Mouse (Mus musculus): ENCODE measurements at regions not wholly inside any gene's neighbourhood (a gene's known extent, or its start where the extent isn't known, plus 50 kb on each side); places are given as distances from the start of the nearest gene placed in this dataset.

- no peak for DNase-seq
Observed at GRCm38 (mm10) chr5:126023906-126024305, 492.3 kb downstream of the Tmem132b start.

DNA sequence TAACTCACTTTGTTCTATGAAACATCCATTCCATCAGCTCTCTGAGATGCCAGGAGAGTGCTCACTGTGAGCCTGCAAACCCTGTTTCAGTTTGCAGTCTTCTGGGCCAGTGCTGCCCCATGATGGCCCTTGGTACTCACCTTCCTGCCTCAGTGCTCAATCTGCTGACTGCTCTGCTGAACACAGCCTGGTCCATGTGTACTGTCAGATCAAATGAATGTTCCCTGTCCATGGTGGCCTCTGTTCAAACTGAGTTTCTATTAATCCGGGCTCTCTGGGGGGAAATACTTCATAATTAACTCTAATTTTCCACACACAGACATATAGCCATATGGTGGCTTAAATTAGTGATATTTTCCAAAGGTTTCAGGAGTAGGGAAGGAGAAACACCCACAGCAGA, 503.3 kb downstream of the Tmem132b start:
- DNase-seq: no peak

DNA sequence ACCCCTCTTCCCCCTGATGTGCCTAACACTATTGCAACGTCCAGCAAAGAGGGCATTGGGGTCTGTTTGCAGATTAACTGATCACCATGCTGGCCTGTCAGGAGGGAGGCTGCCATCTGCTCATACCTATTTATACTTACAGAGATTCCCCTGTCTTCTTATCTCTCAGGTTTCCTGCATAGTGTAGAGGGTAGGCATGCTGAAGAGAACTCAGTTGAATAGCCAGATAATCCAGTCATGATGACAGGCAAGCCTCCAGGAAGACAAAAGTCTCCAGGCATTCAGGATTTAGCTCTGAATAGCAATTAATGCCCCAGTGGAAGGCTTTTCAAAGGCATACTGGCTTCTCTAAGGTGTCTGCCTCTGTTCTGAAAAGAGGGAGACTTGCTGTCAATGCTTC, 505.1 kb downstream of the Tmem132b start:
- no peak for DNase-seq

DNA sequence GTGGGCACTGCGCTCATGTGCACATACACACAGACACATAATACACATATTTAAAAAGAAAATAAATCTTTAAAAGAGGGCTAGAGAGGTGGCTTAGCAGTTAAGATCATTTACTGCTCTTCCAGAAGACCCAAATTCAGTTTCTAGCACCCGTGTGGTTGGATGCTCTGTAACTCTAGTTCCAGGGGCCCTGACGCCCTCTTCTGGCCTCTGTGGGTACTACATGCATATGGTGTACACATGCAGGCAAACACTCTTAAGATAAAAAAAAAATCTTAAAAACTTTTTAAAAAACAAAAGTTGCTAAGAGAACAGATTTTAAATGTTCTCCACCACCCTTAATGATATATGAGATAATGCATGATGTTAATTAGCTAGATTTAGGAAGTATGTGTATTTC, 514.2 kb downstream of the Tmem132b start:
- no peak for DNase-seq

GRCm38 (mm10) chr5:126063644-126064043, 532.1 kb downstream of the Tmem132b start:
- no peak for DNase-seq

DNA sequence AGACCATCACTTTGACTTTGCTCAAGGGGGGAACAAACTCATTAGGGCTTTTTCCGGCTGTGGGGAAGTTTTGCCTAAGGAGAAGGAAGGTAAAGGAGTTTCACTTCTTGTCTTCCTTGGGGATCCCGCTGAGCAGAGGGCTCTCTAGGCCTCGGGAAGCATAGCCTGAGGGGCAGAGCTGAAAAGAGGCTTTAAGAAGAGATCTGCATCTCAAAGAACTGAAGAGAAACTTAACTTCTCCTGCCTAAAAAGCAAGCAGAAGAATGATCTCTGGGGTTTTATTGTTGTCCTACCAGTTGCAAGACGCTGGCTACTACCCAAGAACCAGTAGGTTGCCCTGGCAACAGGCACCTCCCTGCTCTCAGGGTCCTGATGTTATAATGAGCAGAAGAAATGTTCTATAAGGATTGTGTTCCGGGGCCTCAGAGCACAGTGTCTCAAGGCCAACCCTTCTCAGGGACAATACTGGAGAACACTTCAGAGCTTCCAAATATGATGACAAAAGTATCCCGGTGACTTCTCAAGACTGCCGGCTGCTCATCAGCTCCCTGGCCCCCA, 547.8 kb downstream of the Tmem132b start:
- no peak for DNase-seq

DNA sequence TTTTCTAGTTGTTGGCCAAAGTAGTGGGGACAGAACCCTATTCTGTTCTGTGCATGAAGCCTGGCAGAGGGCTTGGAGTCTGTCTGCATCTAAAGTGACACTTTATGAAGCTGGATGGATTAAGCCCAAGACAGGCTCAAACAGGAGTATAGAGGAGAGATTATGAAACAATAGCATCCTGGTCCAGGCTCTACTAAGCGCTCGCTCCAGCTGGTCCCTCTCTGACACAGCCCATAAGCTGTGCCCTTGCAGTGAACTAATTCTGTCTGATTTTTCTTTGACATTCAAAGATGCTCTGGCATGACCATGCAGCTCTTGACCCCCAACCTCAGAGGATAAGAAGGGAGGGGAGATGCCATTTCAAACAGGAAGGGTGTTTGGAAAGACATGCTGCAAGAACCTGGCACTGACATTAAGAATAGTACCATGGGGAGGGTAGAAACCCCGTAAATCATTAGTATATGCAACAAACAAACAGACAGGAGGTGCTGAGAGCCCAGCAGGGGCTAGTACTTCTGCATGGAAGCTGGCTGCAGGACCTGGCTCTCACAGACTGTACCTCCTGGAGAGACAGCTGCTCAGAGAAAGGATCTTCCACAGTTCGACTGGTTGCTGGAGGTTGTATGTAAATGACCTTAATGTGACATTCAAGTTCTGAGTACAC, 556.8 kb downstream of the Tmem132b start:
- DNase-seq: no peak

- no peak for DNase-seq
Observed at GRCm38 (mm10) chr5:126093196-126093595, 561.6 kb downstream of the Tmem132b start.

DNA sequence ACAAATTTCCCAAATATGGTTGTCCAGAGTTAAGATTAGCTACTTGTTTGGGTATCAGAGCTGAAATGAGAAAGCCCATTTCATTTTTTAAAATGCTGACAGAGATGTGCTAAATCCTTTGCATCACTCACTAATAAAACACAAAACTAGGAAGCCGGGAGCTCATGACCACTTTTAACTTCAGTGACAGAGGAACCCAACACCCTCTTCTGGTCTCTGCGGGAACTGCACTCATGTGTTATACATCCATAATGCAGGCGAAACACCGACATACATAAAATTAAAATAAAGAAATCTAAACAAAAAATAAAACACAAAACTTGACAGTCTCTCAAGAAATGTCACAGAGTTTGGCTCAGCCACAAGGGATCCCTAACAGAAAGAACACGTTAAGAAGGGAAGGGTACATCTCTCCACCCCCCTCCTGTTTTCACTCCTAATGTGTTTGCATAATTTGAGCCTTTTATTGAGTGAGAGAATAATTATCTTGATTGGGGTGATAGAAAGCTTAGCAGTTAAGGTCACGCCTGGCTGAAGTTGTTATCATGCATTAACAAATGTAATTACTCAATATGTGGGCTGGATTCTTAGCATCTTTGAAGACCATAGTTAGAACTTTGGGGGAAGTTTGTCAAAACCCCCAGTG, 565.2 kb downstream of the Tmem132b start:
- no peak for DNase-seq

DNA sequence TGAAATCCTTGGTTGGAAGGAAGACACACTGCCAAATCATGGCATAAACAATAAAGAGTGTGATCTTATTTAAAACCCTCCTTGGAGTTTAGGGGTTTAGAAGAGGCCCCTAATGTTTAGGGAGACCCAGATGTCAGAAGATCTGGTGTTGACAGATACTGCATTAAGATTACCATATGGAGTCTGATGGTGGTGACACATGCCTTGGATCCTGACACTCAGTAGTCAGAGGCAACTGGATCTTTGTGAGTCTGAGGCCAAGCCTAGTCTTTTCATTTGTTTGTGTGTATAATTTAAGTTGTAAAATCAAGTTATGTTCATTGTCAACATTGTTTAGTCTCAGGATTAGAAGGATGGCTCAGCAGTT, 565.7 kb downstream of the Tmem132b start:
- no peak for DNase-seq

DNA sequence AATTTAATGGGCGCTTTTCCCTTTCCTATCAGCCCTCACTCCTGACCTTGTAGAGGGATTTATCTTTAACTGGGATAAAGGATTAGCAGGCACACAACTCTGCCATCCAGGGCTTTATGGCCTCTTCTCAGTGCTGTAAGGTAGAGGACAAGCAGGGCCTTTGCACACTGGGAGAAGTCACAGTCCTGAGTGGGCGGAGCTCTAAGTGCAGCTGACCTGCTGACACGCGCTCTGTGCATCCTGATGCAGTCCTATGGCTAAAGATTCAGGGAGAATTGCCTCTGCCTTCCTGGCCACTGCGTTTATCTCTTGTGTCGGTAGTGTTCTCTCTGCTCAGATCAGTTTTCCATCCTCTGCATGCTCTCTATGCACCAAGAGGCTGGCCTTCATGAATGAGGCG, 566.9 kb downstream of the Tmem132b start:
- no peak for DNase-seq

DNA sequence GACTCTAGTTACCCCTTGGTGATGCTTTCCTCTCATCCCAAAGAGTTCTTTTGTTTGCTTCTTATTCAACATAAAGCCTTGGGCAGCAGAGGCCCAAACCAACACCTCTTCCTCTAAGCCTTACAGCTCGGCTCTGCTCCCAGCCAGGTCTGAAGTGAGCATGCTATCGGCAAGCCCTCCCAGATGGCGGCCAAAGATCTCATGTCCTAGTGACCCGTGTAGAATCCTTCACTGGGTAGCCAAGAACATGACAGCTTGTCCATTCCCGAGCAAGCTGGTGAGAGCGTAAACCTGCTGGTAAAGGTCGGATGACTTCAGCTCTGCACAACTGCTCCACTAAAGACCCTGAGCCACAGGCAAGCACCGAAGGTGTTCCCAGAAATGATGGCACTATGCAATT, 568.4 kb downstream of the Tmem132b start:
- no peak for DNase-seq

DNA sequence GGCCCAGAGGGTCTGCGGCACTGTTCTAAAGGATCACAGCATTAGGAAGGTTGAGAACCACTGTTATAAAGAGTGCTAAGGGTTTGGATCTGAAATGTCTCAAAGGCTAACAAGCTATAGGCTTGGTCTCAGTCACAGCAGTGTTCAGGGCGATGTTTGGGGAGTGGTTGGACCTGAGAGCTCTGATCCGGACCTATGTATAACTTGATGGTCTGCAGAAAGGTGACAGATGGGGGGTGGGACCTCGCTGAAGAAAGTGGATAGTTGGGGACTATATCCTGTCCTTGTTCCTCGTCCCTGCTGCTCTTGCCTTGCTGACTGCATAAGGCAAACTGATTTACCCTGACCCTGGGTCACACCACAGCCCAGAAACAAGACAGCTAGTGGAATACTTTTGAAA, 572.9 kb downstream of the Tmem132b start:
- DNase-seq: no peak

GRCm38 (mm10) chr5:126104883-126105282, 573.3 kb downstream of the Tmem132b start:
- DNase-seq: no peak

DNA sequence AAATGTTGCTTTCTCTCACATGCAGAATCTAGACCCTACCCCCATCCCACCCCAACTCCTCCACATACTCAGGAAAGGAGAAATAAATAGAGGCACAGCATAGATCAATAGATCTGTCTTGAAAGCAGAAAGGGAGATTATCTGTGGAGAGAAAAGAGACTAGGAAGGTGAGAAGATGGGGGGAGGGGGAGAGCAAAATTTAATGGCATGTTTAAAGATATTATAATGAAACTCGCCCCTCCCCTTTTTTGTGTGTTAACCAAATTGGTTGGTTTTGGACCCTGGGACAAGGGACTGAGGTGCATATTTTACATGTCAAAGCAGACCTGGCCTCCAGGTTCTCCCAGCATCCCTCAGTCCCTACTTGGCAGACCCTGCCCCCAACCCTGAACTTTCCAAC, 573.9 kb downstream of the Tmem132b start:
- no peak for DNase-seq

GRCm38 (mm10) chr5:126107020-126107419, 575.4 kb downstream of the Tmem132b start:
- DNase-seq: no peak

DNA sequence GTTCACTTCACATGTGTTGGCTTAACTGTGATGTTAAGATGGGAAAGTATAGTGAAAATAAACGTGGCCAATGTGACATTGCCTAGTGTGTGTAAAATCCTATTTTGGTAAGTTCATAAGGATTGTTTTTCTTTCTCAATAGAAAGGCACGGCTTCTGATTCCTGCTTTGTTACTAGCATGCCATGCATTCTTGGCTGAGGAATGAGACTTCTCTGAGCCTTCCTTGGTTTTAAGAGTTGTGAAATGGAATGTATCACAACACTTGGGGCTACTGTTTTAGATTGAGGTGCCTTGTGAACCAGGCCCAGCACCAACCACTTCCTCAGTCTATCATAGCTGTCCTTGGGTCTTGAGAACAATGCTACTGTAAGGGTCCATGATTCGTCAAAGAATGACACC, 577.3 kb downstream of the Tmem132b start:
- DNase-seq: no peak

DNA sequence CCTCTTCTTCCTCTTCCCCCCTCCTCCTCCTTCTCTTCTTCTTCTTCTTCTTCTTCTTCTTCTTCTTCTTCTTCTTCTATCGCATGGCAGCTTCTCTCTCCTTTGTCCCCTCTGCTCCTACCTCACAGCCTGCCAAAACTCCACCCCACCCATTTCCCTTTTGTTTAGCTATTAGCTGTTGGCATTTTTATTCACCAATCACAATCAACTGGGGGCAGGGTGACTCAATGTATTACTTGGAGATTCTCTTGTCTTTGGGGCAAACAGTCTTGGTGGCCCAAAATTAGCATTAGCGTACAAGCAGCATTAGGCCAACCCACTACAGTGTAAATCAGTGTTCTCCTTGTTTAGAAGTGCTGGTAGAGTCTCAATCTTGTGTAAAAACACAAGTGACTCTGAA, 585.7 kb downstream of the Tmem132b start:
- DNase-seq: no peak

DNA sequence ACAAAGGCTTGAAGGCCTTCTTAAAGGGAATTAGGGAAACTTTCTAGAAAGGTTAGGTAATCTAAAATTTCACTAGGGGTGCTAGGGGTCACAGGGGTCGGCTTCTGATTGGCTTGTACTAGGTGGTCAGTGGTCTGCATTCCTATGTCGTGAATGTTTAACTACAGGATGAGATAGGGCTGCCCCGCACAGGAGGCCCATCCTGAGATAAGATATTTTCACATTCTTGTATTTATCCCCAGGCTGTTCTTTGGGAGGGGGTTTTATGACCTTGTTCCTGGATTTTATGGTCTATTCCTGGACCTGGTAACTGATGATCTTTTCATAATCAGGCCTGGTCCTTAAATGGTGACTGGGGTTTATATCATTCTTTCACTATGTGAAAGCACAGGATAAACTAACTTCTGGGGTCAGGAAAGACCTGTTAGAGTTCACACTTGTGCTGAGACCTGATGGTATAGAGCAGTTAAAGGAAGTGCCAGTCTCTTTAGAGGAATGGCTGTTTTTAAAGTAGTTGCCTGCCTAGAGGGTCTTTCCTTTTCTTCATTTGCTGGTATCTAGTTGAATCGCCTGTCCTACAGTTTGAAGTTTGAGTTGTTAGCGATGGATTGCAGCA, 586.4 kb downstream of the Tmem132b start:
- DNase-seq: no peak

- no peak for DNase-seq
Observed at GRCm38 (mm10) chr5:126118731-126119130, 587.2 kb downstream of the Tmem132b start.

DNA sequence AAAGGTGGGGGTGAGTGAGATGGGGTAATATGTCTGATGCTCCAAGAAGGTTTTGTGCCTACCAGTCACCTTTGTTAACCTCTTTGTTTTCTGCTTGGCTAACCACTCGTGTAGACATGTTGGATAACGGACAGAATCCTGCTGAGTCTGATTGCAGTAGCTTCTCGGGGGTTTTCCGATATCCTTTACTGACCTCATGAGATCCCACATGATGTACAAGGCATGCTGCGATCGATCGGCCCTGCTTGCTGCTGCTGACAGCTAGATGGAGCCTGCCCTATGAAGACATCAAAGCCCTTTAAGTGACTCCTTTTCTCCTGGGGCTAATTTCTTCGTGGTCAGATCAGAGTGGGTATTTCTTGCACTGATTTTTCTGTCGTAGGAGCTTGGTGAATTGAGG, 591.6 kb downstream of the Tmem132b start:
- no peak for DNase-seq

DNA sequence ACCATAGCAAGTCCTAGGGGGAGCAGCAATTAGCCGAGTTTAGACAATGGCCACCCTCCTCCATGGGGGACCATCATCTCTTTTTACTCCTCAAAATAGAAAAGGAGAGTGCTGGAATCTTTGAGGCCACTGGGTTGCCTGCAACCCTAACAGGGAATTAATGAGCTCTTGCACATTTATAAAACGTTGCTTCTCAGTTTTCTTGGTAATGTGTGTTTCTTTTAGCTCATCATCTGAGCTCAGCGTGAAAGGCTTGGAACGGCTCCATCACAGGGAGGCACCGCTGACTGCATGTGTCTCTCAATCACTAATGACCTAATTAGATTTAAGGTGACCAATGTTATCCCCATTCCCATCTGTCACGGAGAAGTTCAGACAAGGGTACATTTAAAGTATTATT, 595.9 kb downstream of the Tmem132b start:
- DNase-seq: no peak

GRCm38 (mm10) chr5:126148908-126149307, 617.3 kb downstream of the Tmem132b start:
- no peak for DNase-seq

Measured in heart, postnatal 4 days (tissue).